Mouse (Mus musculus) testis, postnatal 14 days (tissue): ENCODE results near the gene Acss2.
"Not testable (repeated sequence)": the region's sequence is repeated elsewhere in the genome, so short reads cannot be mapped to it uniquely, and the experiment has no call there.

ENCODE experiments used
- DNase-seq: peaks from one replicate; pipeline ENCODE4 v3.0.0; 2021; ENCODE audit warnings: low spot score

Gene Acss2

DNA sequence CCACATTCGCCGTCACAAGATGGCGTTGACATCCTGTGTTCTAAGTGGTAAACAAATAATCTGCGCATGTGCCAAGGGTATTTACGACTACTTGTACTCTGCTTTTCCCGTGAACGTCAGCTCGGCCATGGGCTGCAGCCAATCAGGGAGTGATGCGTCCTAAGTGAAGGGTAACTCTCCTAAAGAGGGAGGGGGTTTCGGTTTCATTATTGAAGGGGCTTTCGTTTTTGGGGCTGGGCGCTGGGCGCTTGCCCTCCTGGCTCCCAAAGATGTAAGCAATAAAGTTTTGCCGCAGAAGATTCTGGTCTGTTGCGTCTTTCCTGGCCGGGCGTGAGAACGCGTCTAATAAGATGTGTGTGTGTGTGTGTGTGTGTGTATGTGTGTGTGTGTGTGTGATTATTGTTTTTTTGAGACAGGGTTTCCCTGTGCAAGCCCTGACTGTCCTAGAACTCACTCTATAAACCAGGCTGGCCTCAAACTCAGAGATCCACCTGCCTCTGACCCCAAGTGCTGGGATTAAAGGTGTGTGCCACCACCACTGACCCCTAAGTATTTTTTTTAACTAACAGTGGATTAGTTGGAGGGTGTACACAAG lies 20.8 kb downstream of the Acss2 start:
- not testable (repeated sequence) for DNase-seq

GRCm38 (mm10) chr2:155539696-155540095 lies 21.9 kb downstream of the Acss2 start:
- no peak for DNase-seq

DNA sequence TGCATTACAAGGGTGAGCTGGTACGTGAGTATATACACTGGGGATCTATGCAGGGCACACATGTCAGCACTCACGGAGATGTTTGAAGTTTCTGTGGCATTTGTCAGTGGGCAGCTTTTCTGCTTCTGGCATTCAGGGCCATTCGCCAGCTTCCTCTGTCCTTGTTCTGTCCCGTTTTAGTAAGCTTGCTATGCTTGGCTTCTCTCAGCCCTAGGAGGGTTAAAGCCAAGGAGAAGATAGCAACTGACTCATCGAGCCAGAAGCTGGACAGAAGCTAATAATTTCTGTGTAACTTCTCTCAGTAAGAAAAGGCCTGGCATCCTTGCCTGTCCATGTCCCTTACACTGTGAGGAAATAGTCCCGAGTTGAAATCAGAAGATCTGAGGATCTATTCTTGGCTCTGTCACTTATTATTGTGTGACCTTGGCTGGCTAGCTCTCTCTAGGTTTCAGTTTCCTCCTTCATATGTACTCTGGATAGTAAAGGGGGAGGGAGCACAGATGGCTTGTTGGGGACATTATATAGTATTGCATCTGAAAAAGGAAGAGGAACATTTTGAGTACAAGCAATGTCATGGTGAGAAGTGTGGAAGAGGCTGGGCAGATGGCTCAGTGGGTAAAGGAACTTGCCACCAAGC lies 23.2 kb downstream of the Acss2 start:
- no peak for DNase-seq

DNA sequence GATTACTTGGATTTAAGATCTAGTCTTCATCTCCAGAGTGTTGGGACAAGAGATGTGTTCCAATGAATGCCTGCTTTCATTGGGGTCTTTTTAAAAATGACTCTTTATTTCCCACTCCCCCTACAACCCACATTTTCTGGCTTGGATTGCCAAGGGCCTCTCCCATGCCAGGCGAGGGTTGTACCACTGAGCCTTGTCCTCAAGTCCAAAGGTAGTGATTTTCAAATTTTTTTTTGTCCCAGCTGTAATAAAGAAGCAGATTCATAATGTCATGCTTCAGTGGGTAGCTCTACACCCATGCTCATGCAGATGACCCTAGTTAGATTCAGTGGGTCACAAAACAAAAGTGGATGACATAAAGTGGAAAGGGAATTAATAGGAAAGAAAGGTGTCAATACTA lies 29.2 kb downstream of the Acss2 start:
- DNase-seq = no peak

GRCm38 (mm10) chr2:155552336-155552735 lies 34.6 kb downstream of the Acss2 start:
- DNase-seq = no peak

DNA sequence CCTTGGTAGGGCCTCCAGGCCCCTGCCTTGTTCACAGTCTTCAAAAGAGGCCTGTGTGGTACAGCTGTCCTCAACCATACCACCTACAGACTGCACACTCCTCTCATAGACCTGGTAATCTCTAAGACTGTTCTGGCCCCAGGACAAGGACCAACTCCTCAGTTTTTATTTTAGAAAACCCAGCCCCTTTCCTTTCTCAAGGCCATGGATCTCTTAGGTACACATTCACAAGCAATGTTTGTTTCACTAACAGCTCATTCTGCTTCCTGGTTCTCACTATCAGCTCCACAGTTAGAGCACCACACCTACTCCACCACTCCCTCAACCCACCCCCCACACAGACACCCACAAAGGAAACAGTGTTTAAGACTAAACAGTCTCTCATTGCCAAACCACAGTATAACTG lies 35.2 kb downstream of the Acss2 start:
- no peak for DNase-seq

DNA sequence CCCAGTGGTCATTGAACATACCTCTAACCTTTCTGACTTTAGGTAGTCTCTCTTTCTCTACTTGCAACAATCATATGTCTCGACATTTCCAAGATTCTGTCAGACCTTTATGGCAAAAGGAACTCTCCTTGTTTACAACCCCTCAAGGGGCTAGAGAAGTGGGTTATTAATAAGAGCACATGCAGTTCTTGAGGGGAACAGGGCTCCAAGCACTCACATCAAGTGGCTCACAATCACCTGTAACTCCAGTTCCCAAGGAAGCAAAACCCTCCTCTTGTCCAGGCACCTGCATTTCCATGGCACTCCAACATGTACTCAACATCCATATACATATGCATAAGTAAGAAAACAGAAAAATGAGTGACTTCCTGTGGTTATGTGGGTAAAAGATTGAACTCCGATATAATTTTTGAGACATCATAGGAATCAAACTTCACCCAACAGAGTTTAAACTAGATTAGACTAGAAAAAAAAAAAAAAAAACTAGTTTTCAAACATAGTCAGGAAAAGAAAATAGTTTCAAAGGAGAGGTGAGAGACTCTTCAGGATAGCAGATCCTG lies 36.8 kb downstream of the Acss2 start:
- no peak for DNase-seq

GRCm38 (mm10) chr2:155562209-155562608 lies 44.5 kb downstream of the Acss2 start:
- no peak for DNase-seq

DNA sequence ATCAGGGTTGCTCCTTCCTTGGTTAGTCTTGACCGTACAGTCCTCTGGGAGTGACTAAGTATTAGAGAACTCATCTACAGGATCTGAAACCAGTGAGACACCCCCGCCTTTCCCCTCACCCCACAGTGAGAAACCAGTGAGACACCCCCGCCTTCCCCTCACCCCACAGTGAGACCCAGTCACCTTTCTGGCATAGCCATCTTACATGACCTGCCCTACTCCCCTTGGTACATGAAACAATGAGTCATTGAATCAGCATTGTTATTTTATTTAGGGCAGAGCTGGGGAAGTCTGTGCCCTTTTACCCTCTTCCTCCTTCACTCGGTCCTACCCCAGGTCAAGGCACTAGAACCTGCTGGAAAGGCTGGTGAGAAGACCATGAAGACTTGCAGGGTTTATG lies 45.2 kb downstream of the Acss2 start:
- no peak for DNase-seq

- no peak for DNase-seq
Observed at GRCm38 (mm10) chr2:155567751-155568150, 50.0 kb downstream of the Acss2 start.

DNA sequence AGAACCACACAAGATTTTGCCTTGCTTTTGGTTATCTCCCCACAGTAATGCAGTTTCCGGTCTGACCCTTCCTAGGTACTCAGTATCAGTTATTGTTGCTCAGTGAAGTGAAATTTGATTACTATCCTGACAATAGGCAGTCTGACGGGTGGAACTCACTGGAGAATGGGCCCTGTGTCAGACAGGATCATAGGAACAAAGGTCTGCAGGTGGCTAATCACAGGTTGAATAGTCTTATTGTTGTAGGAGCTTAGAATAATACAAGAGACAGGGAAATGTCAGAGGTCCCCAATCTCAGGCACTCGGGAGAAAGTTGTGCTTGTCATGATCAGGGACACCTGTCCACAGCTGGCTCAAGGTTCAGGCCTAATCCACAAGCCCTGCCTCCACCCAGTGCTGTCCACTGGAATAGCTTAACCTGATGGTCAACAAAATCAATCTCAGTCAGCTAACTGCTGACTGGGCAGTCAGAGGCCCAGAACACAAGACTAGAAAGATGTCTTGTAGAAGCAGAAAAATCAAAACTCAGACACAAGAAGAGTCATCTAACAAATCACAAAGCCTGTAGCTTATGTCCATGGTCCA lies 51.6 kb downstream of the Acss2 start:
- no peak for DNase-seq

DNA sequence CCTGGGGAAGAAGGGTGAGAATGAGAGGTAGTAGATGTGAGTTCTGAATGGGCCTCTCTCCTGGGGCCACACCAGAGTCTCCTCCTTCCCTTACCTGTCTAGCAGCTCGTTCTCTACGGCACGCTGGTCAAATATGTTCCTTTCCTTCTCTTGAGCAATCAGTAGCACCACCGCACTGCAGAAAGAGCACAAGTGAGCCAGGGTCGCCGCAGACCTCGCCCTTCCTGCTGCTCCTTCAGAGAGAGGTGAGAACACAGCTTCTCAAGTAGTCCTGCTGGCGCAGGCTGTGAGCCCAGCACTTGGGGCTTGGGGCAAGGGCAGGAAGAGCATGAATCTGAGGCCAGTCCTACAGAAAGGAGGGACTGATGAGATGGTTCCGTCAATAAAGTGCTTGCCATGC lies 55.3 kb downstream of the Acss2 start:
- no peak for DNase-seq

GRCm38 (mm10) chr2:155573996-155574395 lies 56.2 kb downstream of the Acss2 start:
- DNase-seq = no peak

DNA sequence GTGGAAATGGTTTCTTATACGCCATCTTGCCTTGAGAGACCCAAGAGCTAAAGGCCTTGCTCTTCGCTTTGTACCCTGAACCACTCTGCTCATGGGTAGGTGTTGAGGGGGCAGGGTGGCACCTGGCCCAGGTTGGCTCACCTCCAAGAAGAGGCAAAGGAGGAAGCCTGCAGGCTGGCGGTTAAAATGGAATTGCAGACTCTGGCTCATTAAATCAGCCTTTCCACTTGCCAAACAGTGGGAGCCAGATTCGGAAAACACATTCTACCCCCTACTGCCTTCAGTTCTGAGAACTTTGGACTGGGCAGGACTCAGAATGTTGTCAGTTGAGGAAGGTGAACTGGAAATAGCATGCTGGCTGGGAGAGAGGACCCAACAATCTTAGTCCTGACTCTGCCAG lies 57.0 kb downstream of the Acss2 start:
- DNase-seq = no peak

- DNase-seq = no peak
Observed at GRCm38 (mm10) chr2:155576656-155577055, 58.9 kb downstream of the Acss2 start.

- DNase-seq = no peak
Observed at GRCm38 (mm10) chr2:155580331-155580730, 62.6 kb downstream of the Acss2 start.

DNA sequence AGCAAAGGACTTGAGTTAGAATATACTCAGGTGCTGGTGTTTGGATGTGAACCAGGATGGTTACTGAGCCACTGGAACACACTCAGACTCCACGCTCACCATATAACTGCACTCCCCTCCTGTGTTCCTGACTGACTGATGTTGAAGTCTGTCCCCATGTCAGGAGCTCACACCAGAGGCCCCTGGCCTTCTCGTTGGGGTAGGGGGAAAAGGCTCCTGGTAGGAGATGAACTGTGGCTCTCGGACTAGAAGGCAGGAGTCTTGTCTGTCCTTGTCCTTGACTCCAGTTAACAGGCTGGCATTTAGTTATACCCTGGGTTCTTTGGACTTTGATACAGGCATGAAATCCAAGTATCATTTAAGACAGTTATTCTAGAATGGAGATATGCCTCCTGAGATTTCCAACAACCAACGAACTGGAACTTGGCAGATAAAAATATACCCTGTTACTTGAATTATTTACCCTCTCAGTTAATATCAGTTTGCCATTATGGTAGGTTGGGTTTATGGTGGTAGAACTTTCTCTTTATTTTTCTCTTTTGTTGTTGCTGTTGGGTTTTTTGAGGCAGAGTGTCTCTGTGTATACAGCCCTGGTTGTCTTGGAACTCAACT lies 64.7 kb downstream of the Acss2 start:
- DNase-seq = no peak

- no peak for DNase-seq
Observed at GRCm38 (mm10) chr2:155582996-155583395, 65.2 kb downstream of the Acss2 start.

GRCm38 (mm10) chr2:155583927-155584530 lies 66.3 kb downstream of the Acss2 start:
- no peak for DNase-seq

GRCm38 (mm10) chr2:155585082-155585481 lies 67.3 kb downstream of the Acss2 start:
- no peak for DNase-seq

DNA sequence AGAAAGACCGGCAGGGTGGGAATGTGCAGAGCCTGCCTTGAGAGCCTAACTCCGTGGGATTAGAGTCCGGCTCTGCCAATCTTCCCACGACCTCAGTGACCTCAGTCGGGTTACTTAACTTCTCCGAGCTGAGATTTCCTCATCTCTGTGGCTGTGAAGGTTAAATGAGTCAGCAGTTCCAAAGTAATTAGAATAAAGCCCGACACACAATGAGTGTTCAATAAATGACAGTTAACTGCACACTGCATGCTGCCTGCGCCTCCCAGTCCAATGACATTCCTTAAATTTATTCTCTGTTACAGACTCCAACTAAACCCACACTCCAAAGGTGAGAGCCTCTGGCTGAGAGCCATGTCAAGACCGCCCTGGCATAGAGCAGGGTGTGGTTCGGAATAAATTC lies 67.7 kb downstream of the Acss2 start:
- no peak for DNase-seq

GRCm38 (mm10) chr2:155588136-155588535 lies 70.4 kb downstream of the Acss2 start:
- DNase-seq = no peak

DNA sequence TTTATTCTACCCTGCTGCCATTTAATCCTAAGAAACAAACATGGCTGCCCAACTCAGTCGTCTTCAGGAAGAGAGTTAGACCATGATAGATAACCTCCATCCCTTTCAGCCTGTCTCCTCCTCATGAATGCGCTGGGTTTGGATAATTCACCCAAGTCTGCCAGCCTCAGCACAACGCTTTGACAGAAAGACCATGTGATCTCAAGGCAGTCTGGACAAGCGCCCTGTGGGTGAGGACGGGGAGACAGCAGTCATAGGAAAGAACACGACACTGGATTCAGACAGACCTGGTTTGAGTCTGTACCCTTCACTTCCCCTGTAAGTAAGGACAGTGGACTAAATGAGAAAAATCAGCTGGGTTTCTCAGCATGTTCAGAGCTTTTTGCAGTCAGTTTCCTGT lies 71.8 kb downstream of the Acss2 start:
- DNase-seq = no peak
